ENCODE assay signal across 7 mouse cellular contexts in the genomic region with DNA sequence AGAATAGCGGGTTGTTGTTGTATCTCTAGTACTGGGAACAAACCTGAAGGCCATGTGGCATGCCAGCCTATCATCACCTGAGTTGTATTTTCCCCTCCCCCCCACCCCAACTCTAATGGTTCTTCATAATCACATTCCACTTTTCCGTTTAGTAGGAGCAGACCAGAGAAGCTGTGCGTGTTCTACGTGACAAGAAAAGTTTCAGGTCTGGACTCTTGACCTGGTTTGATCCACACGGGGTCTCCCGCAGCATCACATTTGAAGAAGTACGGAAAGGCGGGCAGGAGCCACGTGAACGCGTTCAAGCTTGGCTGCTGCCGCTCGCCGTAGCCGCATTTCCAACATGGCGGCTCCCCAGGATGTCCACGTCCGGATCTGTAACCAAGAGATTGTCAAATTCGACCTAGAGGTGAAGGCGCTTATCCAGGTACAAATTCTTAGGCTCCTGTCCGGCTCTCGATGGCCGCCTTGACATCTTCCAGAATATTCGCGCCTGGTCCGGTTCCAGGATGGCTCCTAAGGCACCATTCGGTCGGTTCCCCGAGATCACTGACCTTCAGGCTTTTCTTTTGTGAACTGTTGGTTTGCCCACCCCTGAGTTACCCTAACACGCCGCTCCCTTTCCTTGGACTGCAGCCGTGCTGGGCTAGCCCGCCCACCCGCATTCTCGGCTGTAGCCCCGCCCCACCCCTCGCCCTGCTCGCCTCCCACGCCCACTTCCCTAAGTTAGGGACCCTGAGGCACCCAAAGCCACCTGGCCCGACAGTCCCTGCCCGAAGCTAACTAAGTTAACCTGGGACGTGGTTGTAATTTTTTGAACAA. TPM values are rescaled to one million over a fixed set of nuclear protein-coding genes. Genes with fewer than 3 reads are reported as not detected.
DNase-seq lines count a peak whose midpoint lies in the region; ATAC-seq and TF ChIP-seq lines count a peak whose summit lies in the region.

Gene Bnip1 (plus strand): TSS at position 317 of the 822 bp plus-strand sequence.

- no peaks in the 10 kb centered on the region for H3K4me1 ChIP-seq in intestine, postnatal 0 days (replicated peaks; ENCODE audit: control insufficient read depth, insufficient read depth, low read length)
- H3K4me1 ChIP-seq in midbrain, embryonic 12.5 days, result peaks cover 6% of the 10 kb centered on the region
- H3K4me1 ChIP-seq in small intestine, adult 2 months (ENCODE audit: control insufficient read depth, insufficient read depth, insufficient read length, low read length), result no peaks in the 10 kb centered on the region

- peak; percentile 86 for DNase-seq in adrenal gland, adult 2 months
- peak; percentile 51 for DNase-seq in embryo, embryonic 11.5 days (ENCODE audit: low read depth, low spot score)
- DNase-seq in gonadal fat pad, adult 2 months (ENCODE audit: low read depth), result no peak
- peak; percentile 82 for DNase-seq in left cerebral cortex, postnatal 4 days

- ATAC-seq in intestine, postnatal 0 days, result peak; percentile 81
- ATAC-seq in midbrain, embryonic 12.5 days (ENCODE audit: low FRiP score, low read depth), result peak; percentile 63; the same call in 1 of the 2 replicates

- peak within 1 kb of the TSS; percentile 75 for H3K9ac ChIP-seq in intestine, postnatal 0 days (ENCODE audit: low read depth, low read length)
- H3K9ac ChIP-seq in midbrain, embryonic 12.5 days (replicated peaks), result peak within 1 kb of the TSS; percentile 67

- peak; percentile 49; the same call in 1 of the 2 replicates for TF ChIP-seq POLR2A in small intestine, adult 2 months (IDR thresholded peaks at IDR 0.05; ENCODE audit: low read depth, low read length)

- H3K27me3 ChIP-seq in intestine, postnatal 0 days (replicated peaks; ENCODE audit: control insufficient read depth, insufficient read depth, low read length), result no peaks in the 10 kb centered on the region
- 0 out of 2 replicates have a peak, but pooled peaks cover 6% of the 10 kb centered on the region for H3K27me3 ChIP-seq in midbrain, embryonic 12.5 days
- no peaks in the 10 kb centered on the region for H3K27me3 ChIP-seq in small intestine, adult 2 months (ENCODE audit: control insufficient read depth, insufficient read depth, low read length)

- intact Hi-C loops in left cerebral cortex, postnatal 4 days (cut with DNase I), result no loop called here

- peak within 1 kb of the TSS; percentile 93 for H3K27ac ChIP-seq in intestine, postnatal 0 days (ENCODE audit: low read depth, low read length)
- peak within 1 kb of the TSS; percentile 21 for H3K27ac ChIP-seq in midbrain, embryonic 12.5 days (replicated peaks)
- peak within 1 kb of the TSS; percentile 95 for H3K27ac ChIP-seq in small intestine, adult 2 months (ENCODE audit: insufficient read depth, low read depth, low read length)

- H3K9me3 ChIP-seq in intestine, postnatal 0 days (ENCODE audit: control insufficient read depth), result no peaks in the 10 kb centered on the region
- H3K9me3 ChIP-seq in midbrain, embryonic 12.5 days, result no peaks in the 10 kb centered on the region

- H3K36me3 ChIP-seq in intestine, postnatal 0 days (ENCODE audit: control insufficient read depth, insufficient read depth), result peaks cover 29% of the 10 kb centered on the region
- H3K36me3 ChIP-seq in midbrain, embryonic 12.5 days, result peaks cover 24% of the 10 kb centered on the region; the same call in 1 of the 2 replicates
- peaks cover 18% of the 10 kb centered on the region; the same call in 1 of the 2 replicates for H3K36me3 ChIP-seq in small intestine, adult 2 months (ENCODE audit: control insufficient read depth, insufficient read depth, low read length)

- under 1% methylated on average over 42 of the region's 42 CpGs for WGBS in intestine, postnatal 0 days
- under 1% methylated on average over 42 of the region's 42 CpGs for WGBS in midbrain, embryonic 12.5 days
- WGBS in small intestine, adult 2 months, result under 1% methylated on average over 42 of the region's 42 CpGs

- no peak for TF ChIP-seq CTCF in intestine, postnatal 0 days (IDR thresholded peaks at IDR 0.05; ENCODE audit: low read depth)
- no peak for TF ChIP-seq CTCF in small intestine, adult 2 months (IDR thresholded peaks at IDR 0.05; ENCODE audit: extremely low read depth, insufficient read length, insufficient replicate concordance, low read depth, low read length)

- peak within 1 kb of the TSS; percentile 72 for H3K4me3 ChIP-seq in intestine, postnatal 0 days (ENCODE audit: low read depth, low read length)
- H3K4me3 ChIP-seq in midbrain, embryonic 12.5 days, result peak within 1 kb of the TSS; percentile 55
- peak within 1 kb of the TSS; percentile 90 for H3K4me3 ChIP-seq in small intestine, adult 2 months (ENCODE audit: low read depth, low read length)

- peak within 1 kb of the TSS; percentile 75 for H3K4me2 ChIP-seq in intestine, postnatal 0 days (replicated peaks; ENCODE audit: low read depth)
- H3K4me2 ChIP-seq in midbrain, embryonic 12.5 days (replicated peaks), result peak within 1 kb of the TSS; percentile 70

RNA-seq across cellular contexts. Expression of gene Bnip1, which starts in this region (rescaled TPM):
- 10 to 100 TPM; 22.1 to 22.3 TPM for total RNA-seq in adrenal gland, adult 2 months (2021)
- 10.1 and 12.9 TPM in 2 replicates for polyA plus RNA-seq in adrenal gland, adult 2 months (2012; rRNA removed)
- polyA plus RNA-seq in gonadal fat pad, adult 2 months (2012; rRNA removed), result 20.6 and 24.3 TPM in 2 replicates
- polyA plus RNA-seq in intestine, postnatal 0 days (2015; fragmentation: Nextera tagmentation; extraction: Ambion mirVana), result 29.7 and 30.7 TPM in 2 replicates
- 10 to 100 TPM; 39.1 to 42.9 TPM for total RNA-seq in left cerebral cortex, postnatal 4 days (2021)
- 44.7 and 53.6 TPM in 2 replicates for polyA plus RNA-seq in midbrain, embryonic 12.5 days (2016; fragmentation: Nextera tagmentation; extraction: Ambion mirVana)
- 9.7 and 14.4 TPM in 2 replicates for polyA plus RNA-seq in small intestine, adult 2 months (2012; rRNA removed)

Comparison
In these comparisons a context has a peak if more than half of its experiments do, and no peak if none do; other contexts are left out.
1. H3K27ac ChIP-seq: peak in every context shown above with its lines; median percentile 95 in small intestine, adult 2 months; 93 in intestine, postnatal 0 days; 21 in midbrain, embryonic 12.5 days.